Mouse (Mus musculus) embryonic facial prominence, embryonic 12.5 days (tissue): ENCODE data around the gene Rnf224. TPM values are rescaled to one million over a fixed set of nuclear protein-coding genes. Genes with fewer than 3 reads are reported as not detected.
A peak's percentile ranks its signal among the peaks of the same experiment; 100 is the strongest.

Experiments
- ATAC-seq: fragments of 200-750 bp; cut with Nextera tagmentation; 2 replicates; pipeline ENCODE4 v1.8.0; 2017; ENCODE audit not compliant: insufficient number of reproducible peaks, insufficient read depth, low FRiP score, low TSS enrichment
- H3K27ac ChIP-seq: fragments of 300-500 bp; sonication (generic); 2 replicates; pipeline ENCODE4 v1.5.1; 2016; ENCODE audit warnings: mild to moderate bottlenecking
- H3K27me3 ChIP-seq: fragments of 300-500 bp; sonication (generic); 2 replicates; pipeline ENCODE4 v1.6.1; 2016; ENCODE audit warnings: mild to moderate bottlenecking, moderate library complexity
- H3K36me3 ChIP-seq: fragments of 300-500 bp; sonication (generic); 2 replicates; pipeline ENCODE4 v1.6.1; 2016; ENCODE audit warnings: mild to moderate bottlenecking
- H3K4me1 ChIP-seq: fragments of 300-500 bp; sonication (generic); 2 replicates; pipeline ENCODE4 v1.6.1; 2016
- H3K4me2 ChIP-seq: fragments of 300-500 bp; sonication (generic); replicated peaks from 2 replicates; pipeline ENCODE4 v1.6.1; 2016; ENCODE audit warnings: mild to moderate bottlenecking, moderate library complexity
- H3K4me3 ChIP-seq: fragments of 300-500 bp; sonication (generic); 2 replicates; pipeline ENCODE4 v1.5.1; 2016; ENCODE audit warnings: mild to moderate bottlenecking
- H3K9ac ChIP-seq: fragments of 300-500 bp; sonication (generic); 2 replicates; pipeline ENCODE4 v1.6.1; 2016; ENCODE audit warnings: mild to moderate bottlenecking, moderate library complexity
- H3K9me3 ChIP-seq: fragments of 300-500 bp; sonication (generic); 2 replicates; pipeline ENCODE4 v1.6.1; 2016; ENCODE audit warnings: mild to moderate bottlenecking, moderate library complexity
- WGBS: fragments of 180-500 bp; shearing (Covaris S2); methylation state at CpG from one replicate; pipeline ENCODE4 v1.1.7; 2016; 5-methylcytosine and 5-hydroxymethylcytosine counted together
- polyA plus RNA-seq: library from polyadenylated mRNA; unstranded; fragments of >200 nt; fragmentation: Nextera tagmentation; extraction: Ambion mirVana; gene quantifications from 2 replicates; pipeline ENCODE4 v1.2.1, GENCODE M21; 2016

Gene Rnf224
- polyA plus RNA-seq, 1 experiment from 2014 or later: not detected

DNA sequence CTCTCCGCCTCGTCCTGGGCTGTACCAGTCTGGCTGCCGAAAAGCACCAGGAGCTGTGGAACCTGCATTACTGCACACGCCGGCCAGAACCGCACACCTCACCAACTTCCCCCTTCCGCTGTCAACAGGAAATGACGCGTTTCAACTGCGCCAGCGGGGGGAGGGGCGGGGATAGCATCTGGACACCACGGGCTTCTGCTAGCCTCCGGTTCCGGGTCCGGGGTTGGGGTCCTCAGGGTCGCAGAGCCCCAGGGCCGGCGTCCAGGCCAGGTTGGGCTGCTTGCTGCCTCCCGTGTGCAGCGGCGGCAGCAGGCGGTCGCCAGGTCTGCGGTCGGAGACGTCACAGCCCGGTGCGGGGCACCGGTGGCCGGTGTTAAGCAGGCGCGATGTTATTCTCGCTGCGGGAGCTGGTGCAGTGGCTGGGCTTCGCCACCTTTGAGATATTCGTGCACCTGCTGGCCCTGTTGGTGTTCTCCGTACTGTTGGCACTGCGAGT, 18.7 kb upstream of the Rnf224 start, which contains the start of gene Tmem203:
TSS of gene Tmem203 (plus strand) at position 156 of the 496 bp plus-strand sequence.
- under 1% methylated on average over 39 of the region's 39 CpGs for WGBS
- H3K9ac ChIP-seq: peak within 1 kb of the TSS; percentile 87
- H3K4me1 ChIP-seq: peaks cover 14% of the 10 kb centered on the region
- peak within 1 kb of the TSS; percentile 97 for H3K4me2 ChIP-seq
- peak; percentile 58 for ATAC-seq
- no peaks in the 10 kb centered on the region for H3K27me3 ChIP-seq
- H3K27ac ChIP-seq: peak within 1 kb of the TSS; percentile 74
- peaks cover 5% of the 10 kb centered on the region for H3K36me3 ChIP-seq
- H3K9me3 ChIP-seq: no peaks in the 10 kb centered on the region
- peak within 1 kb of the TSS; percentile 98 for H3K4me3 ChIP-seq

DNA sequence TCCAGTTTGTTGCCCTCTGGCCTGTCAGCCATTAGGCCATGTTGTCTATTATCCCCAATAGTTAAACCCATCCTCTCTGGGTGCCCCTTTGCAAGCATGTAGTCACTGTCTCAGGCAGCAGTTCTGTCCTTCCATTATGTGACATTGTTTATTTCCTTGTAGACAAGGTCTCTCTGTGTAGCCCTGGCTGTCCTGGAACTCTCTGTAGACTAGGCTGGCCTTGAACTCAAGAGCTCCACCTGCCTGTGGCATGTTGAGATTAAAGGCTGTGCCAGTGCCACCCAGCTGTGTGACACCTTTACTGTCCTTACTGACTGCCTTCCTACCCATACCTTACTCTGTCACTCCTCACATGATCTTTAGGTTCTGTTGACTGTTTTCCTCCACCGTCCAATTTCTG, 15.7 kb upstream of the Rnf224 start:
- peaks cover 14% of the 10 kb centered on the region for H3K4me1 ChIP-seq
- ATAC-seq: no peak
- H3K27me3 ChIP-seq: no peaks in the 10 kb centered on the region
- no peak overlapping the region for H3K9ac ChIP-seq
- H3K9me3 ChIP-seq: no peaks in the 10 kb centered on the region
- H3K36me3 ChIP-seq: peaks cover 34% of the 10 kb centered on the region
- no peak overlapping the region for H3K27ac ChIP-seq
- no peak overlapping the region for H3K4me3 ChIP-seq
- WGBS: 83% methylated on average over 1 of the region's 1 CpGs
- no peak overlapping the region for H3K4me2 ChIP-seq

DNA sequence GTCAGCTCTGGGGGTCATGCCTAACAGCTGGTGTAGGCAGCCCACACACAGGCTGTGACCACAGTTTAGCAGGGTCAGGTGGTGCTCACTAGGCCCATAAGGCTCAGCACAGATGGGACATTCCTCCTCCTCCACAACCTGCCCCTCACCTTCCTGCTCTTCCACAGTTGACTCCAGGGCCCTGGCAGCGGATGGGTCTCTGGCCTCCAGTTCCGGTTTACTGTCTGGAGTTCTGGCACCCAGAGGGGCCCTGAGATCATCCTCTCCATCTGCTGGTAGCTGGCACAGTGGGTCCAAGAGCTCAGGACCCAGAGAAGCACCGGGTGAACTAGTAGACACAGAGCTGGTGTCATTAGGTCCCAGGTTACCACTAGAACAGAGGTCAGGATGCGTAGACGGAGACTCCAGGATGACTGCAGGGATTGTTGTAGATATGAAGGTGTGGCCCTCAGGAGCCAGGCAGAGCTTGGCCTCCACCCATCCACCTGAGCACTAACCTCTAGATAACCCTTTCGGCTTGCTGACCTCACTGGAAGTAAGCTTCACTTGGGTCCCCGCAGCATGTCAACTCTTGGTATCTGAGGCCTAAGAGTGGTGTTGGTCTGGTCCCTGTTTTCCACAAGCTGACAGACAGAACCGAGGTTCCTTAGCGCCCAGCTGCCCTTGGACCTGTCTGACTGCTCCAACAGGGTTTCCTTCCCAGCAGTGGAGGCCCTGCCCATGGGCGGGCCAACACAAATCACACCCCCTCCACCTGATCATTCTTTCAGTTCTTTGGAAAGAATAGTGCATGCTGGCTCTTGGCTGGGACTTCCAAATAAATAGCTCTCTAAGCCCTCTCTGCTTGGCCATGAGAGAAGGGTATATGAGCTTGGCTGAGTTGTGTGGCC, 9.8 kb upstream of the Rnf224 start, which contains the start of gene AL732309.1:
TSS of gene AL732309.1 (minus strand) at position 681 of the 890 bp plus-strand sequence.
- peaks cover 13% of the 10 kb centered on the region for H3K4me1 ChIP-seq
- no peak within 1 kb of the TSS for H3K4me3 ChIP-seq
- no peak for ATAC-seq
- no peaks in the 10 kb centered on the region for H3K9me3 ChIP-seq
- H3K36me3 ChIP-seq: peaks cover 48% of the 10 kb centered on the region
- H3K4me2 ChIP-seq: no peak within 1 kb of the TSS
- WGBS: 93% methylated on average over 10 of the region's 10 CpGs
- H3K27me3 ChIP-seq: peaks cover 28% of the 10 kb centered on the region
- no peak within 1 kb of the TSS for H3K27ac ChIP-seq
- peak within 1 kb of the TSS; percentile 15; the same call in 1 of the 2 replicates for H3K9ac ChIP-seq

DNA sequence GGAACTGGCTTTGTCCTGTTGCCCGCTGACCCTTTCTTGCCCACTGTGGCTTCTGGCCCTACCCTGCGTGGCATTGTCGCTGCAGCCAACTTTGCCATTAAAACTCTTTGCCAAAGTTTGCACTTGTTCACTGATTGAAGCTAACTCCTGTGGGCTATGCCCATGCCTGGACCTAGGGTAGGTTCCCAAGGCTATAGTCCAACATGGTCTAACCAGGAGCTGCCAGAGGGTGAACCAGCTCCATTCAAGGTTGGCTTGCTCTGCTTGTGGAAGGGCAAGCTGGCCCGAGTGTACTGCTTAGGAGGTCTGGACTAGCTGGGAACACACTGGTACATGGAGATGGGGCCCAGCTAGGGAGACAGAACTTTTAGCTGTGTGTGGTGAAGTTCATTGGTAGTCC, 7.6 kb upstream of the Rnf224 start:
- 89% methylated on average over 4 of the region's 4 CpGs for WGBS
- H3K27ac ChIP-seq: no peak overlapping the region
- H3K27me3 ChIP-seq: peaks cover 34% of the 10 kb centered on the region

DNA sequence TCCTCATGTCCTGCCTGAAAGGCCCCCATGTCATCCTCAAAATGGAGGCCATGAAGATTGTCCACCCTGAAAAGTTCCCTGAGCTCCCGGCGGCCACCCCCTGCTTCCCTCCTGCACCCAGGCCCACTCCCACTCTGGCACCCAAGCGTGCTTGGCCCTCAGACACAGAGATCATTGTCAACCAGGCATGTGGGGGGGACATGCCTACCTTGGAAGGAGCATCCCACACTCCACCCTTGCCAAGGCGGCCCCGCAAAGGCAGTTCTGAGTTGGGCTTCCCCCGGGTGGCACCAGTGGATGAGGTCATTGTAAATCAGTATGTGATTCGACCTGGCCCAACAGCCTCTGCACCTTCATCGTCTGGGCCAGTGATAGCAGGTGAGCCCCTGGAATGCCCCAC, 6.8 kb upstream of the Rnf224 start:
- Histone ChIP-seq H3K36me3 (peaks cover 25% of the 10 kb centered on the region), H3K4me1 (peaks cover 22% of the 10 kb centered on the region), H3K9ac (0 out of 2 replicates have a peak overlapping the region, but pooled peaks have one; percentile 52), H3K4me3 (no peak overlapping the region), H3K9me3 (no peaks in the 10 kb centered on the region), H3K27me3 (peaks cover 34% of the 10 kb centered on the region), H3K4me2 (peak overlapping the region; percentile 98; the same call in 1 of the 2 replicates), H3K27ac (no peak overlapping the region)
- WGBS: 77% methylated on average over 8 of the region's 8 CpGs
- no peak for ATAC-seq

More for the DNA sequence above, 7.6 kb upstream of the Rnf224 start:
- peaks cover 22% of the 10 kb centered on the region for H3K4me1 ChIP-seq
- no peak overlapping the region for H3K4me3 ChIP-seq
- H3K36me3 ChIP-seq: peaks cover 33% of the 10 kb centered on the region
- no peaks in the 10 kb centered on the region for H3K9me3 ChIP-seq
- no peak for ATAC-seq
- H3K9ac ChIP-seq: no peak overlapping the region
- H3K4me2 ChIP-seq: no peak overlapping the region

DNA sequence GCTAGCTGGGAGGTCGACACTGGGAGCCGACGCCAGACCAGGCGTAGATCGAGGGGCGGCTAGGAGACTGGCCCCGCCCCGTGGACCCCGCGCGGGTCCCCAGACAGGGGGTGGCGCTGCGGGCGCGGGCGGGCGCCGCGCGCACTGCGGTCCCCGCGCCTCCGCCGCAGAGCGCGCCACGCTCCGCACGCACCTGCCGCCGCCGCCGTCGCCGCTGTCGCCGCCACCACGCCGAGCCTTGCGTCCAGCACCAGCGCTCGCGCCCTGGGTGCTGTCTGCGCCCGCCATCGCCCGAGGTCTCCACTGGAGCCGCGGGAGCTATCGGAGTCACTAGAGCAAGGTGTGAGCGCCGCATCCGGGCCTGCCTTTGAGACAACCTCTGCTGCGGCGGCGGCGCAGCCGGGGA, 5.5 kb upstream of the Rnf224 start, which contains the start of the genes Rnf208 and Cysrt1:
TSS of gene Rnf208 (plus strand) at position 155 of the 406 bp plus-strand sequence.
TSS of gene Cysrt1 (minus strand) at position 352 of the 406 bp plus-strand sequence.
- WGBS: under 1% methylated on average over 59 of the region's 59 CpGs
- H3K4me1 ChIP-seq: peaks cover 22% of the 10 kb centered on the region
- H3K4me2 ChIP-seq: peak within 1 kb of the TSS; percentile 98
- H3K9me3 ChIP-seq: no peaks in the 10 kb centered on the region
- H3K27me3 ChIP-seq: peaks cover 39% of the 10 kb centered on the region
- H3K4me3 ChIP-seq: peak within 1 kb of the TSS; percentile 52
- ATAC-seq: no peak
- H3K9ac ChIP-seq: peak within 1 kb of the TSS; percentile 52
- H3K27ac ChIP-seq: 0 out of 2 replicates have a peak within 1 kb of the TSS, but pooled peaks have one; percentile 8
- peaks cover 12% of the 10 kb centered on the region for H3K36me3 ChIP-seq

DNA sequence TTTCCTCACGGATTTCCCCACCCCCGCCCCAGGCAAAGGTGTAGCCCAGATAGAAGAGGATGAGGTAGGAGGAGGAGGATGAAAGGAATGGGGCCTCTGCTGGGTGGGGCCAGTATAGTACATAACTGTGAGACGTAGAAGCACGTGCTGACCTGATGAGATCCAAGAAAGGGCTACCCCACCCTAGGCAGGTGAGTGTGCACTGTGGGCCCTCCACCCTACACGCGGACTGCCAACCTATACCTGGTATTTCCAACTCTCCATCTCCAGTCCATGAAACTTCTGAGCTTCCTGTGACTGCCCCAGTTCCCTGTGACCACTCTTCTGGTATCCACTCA, 4.8 kb upstream of the Rnf224 start:
- Histone ChIP-seq H3K4me3 (peak overlapping the region; percentile 52), H3K27ac (no peak overlapping the region), H3K27me3 (peaks cover 39% of the 10 kb centered on the region), H3K9me3 (no peaks in the 10 kb centered on the region), H3K9ac (no peak overlapping the region), H3K4me2 (peak overlapping the region; percentile 98), H3K36me3 (peaks cover 11% of the 10 kb centered on the region), H3K4me1 (peaks cover 22% of the 10 kb centered on the region)
- WGBS: 21% methylated on average over 6 of the region's 6 CpGs
- ATAC-seq: 0 out of 2 replicates have a peak, but pooled peaks have one; percentile 19

DNA sequence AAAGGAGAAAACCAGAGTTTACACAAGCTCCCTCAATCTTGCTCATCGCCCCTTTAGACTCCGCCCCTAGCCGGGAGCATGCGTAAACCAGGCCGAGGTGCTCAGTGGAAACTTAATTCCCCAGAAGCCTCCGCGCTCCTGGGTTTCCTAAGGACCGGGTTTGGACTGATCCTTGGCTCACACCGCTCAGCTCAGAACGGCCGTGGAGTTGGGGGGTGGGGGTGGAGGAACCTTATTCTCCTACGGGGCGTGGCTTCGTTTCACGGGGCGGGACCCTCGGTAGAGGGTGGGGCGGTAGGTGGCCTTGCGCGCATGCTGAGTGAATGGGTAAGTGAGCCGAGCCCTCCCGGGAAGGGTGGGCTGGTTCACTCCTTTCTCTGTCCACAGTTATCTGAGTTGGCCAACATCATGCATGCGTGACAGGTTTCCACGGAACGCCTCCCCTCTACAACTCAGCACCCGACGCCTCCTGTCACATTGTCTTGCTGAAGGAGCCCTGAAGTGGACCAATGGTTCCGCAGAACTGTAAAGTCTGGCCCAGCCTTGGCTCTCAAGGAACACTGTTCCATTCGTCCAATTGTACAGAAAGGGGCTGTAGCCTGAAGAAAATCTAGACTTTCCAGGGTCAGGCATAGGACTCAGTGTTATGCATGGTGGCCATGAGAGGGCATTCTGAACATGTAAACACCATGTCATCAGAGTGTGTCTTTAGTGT, 4.3 kb upstream of the Rnf224 start:
- peak overlapping the region; percentile 8; the same call in 1 of the 2 replicates for H3K27ac ChIP-seq
- H3K9ac ChIP-seq: peak overlapping the region; percentile 24; the same call in 1 of the 2 replicates
- peaks cover 43% of the 10 kb centered on the region for H3K27me3 ChIP-seq
- peak overlapping the region; percentile 98 for H3K4me2 ChIP-seq
- peaks cover 22% of the 10 kb centered on the region for H3K4me1 ChIP-seq
- peak; percentile 81 for ATAC-seq
- WGBS: 1% methylated on average over 29 of the region's 29 CpGs
- peaks cover 6% of the 10 kb centered on the region; the same call in 1 of the 2 replicates for H3K36me3 ChIP-seq
- H3K9me3 ChIP-seq: no peaks in the 10 kb centered on the region
- peak overlapping the region; percentile 34 for H3K4me3 ChIP-seq

DNA sequence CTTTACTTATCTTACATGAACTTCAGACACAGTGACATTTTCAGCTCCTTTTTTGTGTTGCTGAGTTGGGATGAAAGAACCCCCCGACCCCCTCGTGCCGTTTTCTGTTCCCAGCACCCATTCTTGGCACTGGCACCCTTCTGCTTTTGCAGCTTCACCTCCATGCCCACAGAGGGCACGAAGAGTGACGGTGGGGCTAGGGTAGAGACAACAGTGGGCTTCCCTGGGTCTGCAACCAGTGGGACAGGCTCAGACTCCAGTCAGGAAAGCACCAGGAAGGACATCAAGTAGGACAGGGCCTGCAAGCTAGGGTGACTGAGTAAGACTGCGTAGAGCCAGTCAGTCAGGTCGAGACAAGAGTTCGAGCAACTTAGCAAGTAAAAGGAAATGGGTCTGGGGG, 3.7 kb upstream of the Rnf224 start:
- Histone ChIP-seq H3K27ac (peak overlapping the region; percentile 8; the same call in 1 of the 2 replicates), H3K4me3 (peak overlapping the region; percentile 34), H3K4me1 (peaks cover 22% of the 10 kb centered on the region), H3K4me2 (peak overlapping the region; percentile 98), H3K36me3 (peaks cover 2% of the 10 kb centered on the region; the same call in 1 of the 2 replicates), H3K9me3 (no peaks in the 10 kb centered on the region), H3K9ac (0 out of 2 replicates have a peak overlapping the region, but pooled peaks have one; percentile 6), H3K27me3 (peaks cover 46% of the 10 kb centered on the region)
- WGBS: 48% methylated on average over 8 of the region's 8 CpGs
- no peak for ATAC-seq

DNA sequence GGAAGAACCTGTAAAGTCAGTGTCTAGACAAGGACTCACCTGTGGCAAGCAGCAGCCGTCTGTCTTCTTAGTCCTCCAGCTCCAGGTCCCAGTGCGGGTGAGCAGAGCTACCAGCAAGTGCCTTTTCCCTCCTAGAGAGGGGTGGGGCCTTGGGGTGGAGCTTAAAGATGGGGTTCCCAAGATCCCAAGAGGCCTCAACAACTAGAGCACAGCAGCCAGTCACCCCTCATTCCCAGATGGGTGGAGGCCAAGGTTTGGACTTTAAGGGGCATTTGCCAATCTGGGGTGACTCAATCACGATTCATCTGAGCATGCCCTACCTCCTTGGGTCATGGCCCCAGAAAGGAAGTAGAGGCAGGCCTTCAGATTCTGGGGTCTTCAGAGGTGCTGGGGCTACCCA, 3.2 kb upstream of the Rnf224 start:
- no peak overlapping the region for H3K27ac ChIP-seq
- H3K4me1 ChIP-seq: peaks cover 22% of the 10 kb centered on the region
- no peaks in the 10 kb centered on the region for H3K9me3 ChIP-seq
- H3K27me3 ChIP-seq: peaks cover 49% of the 10 kb centered on the region
- H3K4me3 ChIP-seq: no peak overlapping the region
- 86% methylated on average over 3 of the region's 3 CpGs for WGBS
- no peak for ATAC-seq
- H3K4me2 ChIP-seq: no peak overlapping the region
- H3K36me3 ChIP-seq: no peaks in the 10 kb centered on the region
- no peak overlapping the region for H3K9ac ChIP-seq

DNA sequence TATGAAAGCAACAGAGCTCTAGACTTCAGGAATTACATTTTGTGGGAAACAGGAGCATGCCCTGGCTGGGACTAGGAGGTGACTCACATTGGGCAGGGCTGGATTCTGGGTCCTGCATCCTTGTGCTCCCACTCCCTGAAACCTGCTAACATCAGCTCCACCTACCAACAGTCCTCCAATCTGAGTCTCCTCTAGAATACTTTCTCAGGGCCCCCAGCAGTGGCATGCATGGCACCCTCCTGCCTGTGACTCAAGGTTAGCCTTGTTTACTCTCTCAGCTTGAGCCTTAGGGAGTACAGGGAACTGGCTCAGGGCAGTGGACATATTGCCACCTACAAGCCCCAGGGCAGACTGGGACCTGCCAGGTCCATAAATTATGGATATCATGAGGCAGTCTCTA, 1.5 kb upstream of the Rnf224 start:
- no peak overlapping the region for H3K4me2 ChIP-seq
- H3K27me3 ChIP-seq: peaks cover 38% of the 10 kb centered on the region
- no peaks in the 10 kb centered on the region for H3K9me3 ChIP-seq
- no peak overlapping the region for H3K4me3 ChIP-seq
- H3K36me3 ChIP-seq: no peaks in the 10 kb centered on the region
- no peak overlapping the region for H3K27ac ChIP-seq
- no peak for ATAC-seq
- H3K9ac ChIP-seq: no peak overlapping the region
- H3K4me1 ChIP-seq: peaks cover 22% of the 10 kb centered on the region
